Mouse (Mus musculus): ENCODE results near the gene Rarg. TPM values are rescaled to one million over a fixed set of nuclear protein-coding genes. Genes with fewer than 3 reads are reported as not detected.

Gene Rarg
- polyA plus RNA-seq, 1 experiment from 2014 or later = 118 TPM

GRCm38 (mm10) chr15:102224186-102224991 is 32.9 kb downstream of the Rarg start:
- ATAC-seq (ENCODE audit: insufficient number of reproducible peaks, low FRiP score, low TSS enrichment, low read depth) (peak; percentile 69), DNase-seq (ENCODE audit: low spot score) (peak; percentile 90)
- WGBS = 3% methylated on average over 43 of the region's 43 CpGs
- Histone ChIP-seq H3K4me3 (ENCODE audit: low read depth, low read length) (peak overlapping the region; percentile 25), H3K9ac (ENCODE audit: low read length) (peak overlapping the region; percentile 55), H3K27me3 (ENCODE audit: control insufficient read depth, insufficient read depth, low read length) (peaks cover 7% of the 10 kb centered on the region), H3K27ac (replicated peaks; ENCODE audit: low read depth, low read length) (no peak overlapping the region), H3K9me3 (ENCODE audit: control insufficient read depth, low read length) (no peaks in the 10 kb centered on the region), H3K36me3 (ENCODE audit: control insufficient read depth, insufficient read depth, low read length) (no peaks in the 10 kb centered on the region), H3K4me1 (ENCODE audit: control insufficient read depth, insufficient read depth, low read length) (no peaks in the 10 kb centered on the region), H3K4me2 (ENCODE audit: low read depth, severe bottlenecking) (peak overlapping the region; percentile 75)

- WGBS = 71% methylated on average over 10 of the region's 10 CpGs
- ATAC-seq (ENCODE audit: insufficient number of reproducible peaks, low FRiP score, low TSS enrichment, low read depth) (no peak), DNase-seq (ENCODE audit: low spot score) (no peak)
- Histone ChIP-seq H3K4me1 (ENCODE audit: control insufficient read depth, insufficient read depth, low read length) (no peaks in the 10 kb centered on the region), H3K27ac (replicated peaks; ENCODE audit: low read depth, low read length) (no peak overlapping the region), H3K36me3 (ENCODE audit: control insufficient read depth, insufficient read depth, low read length) (no peaks in the 10 kb centered on the region), H3K9ac (ENCODE audit: low read length) (no peak overlapping the region), H3K4me2 (ENCODE audit: low read depth, severe bottlenecking) (no peak overlapping the region), H3K27me3 (ENCODE audit: control insufficient read depth, insufficient read depth, low read length) (peaks cover 7% of the 10 kb centered on the region), H3K9me3 (ENCODE audit: control insufficient read depth, low read length) (no peaks in the 10 kb centered on the region), H3K4me3 (ENCODE audit: low read depth, low read length) (no peak overlapping the region)
Measured at GRCm38 (mm10) chr15:102222386-102222785, 34.9 kb downstream of the Rarg start.

- no peak overlapping the region for H3K27ac ChIP-seq (replicated peaks; ENCODE audit: low read depth, low read length)
- no peaks in the 10 kb centered on the region for H3K27me3 ChIP-seq (ENCODE audit: control insufficient read depth, insufficient read depth, low read length)
- H3K9me3 ChIP-seq (ENCODE audit: control insufficient read depth, low read length) = no peaks in the 10 kb centered on the region
- H3K4me3 ChIP-seq (ENCODE audit: low read depth, low read length) = no peak overlapping the region
- DNase-seq (ENCODE audit: low spot score) (no peak), ATAC-seq (ENCODE audit: insufficient number of reproducible peaks, low FRiP score, low TSS enrichment, low read depth) (no peak)
- peaks cover 13% of the 10 kb centered on the region; the same call in 1 of the 2 replicates for H3K36me3 ChIP-seq (ENCODE audit: control insufficient read depth, insufficient read depth, low read length)
- H3K9ac ChIP-seq (ENCODE audit: low read length) = no peak overlapping the region
- no peak overlapping the region for H3K4me2 ChIP-seq (ENCODE audit: low read depth, severe bottlenecking)
- H3K4me1 ChIP-seq (ENCODE audit: control insufficient read depth, insufficient read depth, low read length) = no peaks in the 10 kb centered on the region
- 85% methylated on average over 7 of the region's 7 CpGs for WGBS
Measured at GRCm38 (mm10) chr15:102217325-102217724, 40.0 kb downstream of the Rarg start.

- no peaks in the 10 kb centered on the region for H3K27me3 ChIP-seq (ENCODE audit: control insufficient read depth, insufficient read depth, low read length)
- no peak overlapping the region for H3K4me2 ChIP-seq (ENCODE audit: low read depth, severe bottlenecking)
- ATAC-seq (ENCODE audit: insufficient number of reproducible peaks, low FRiP score, low TSS enrichment, low read depth) (0 out of 2 replicates have a peak, but pooled peaks have one; percentile 25), DNase-seq (ENCODE audit: low spot score) (no peak)
- no peaks in the 10 kb centered on the region for H3K9me3 ChIP-seq (ENCODE audit: control insufficient read depth, low read length)
- no peak overlapping the region for H3K27ac ChIP-seq (replicated peaks; ENCODE audit: low read depth, low read length)
- H3K36me3 ChIP-seq (ENCODE audit: control insufficient read depth, insufficient read depth, low read length) = peaks cover 15% of the 10 kb centered on the region; the same call in 1 of the 2 replicates
- no peaks in the 10 kb centered on the region for H3K4me1 ChIP-seq (ENCODE audit: control insufficient read depth, insufficient read depth, low read length)
- no peak overlapping the region for H3K4me3 ChIP-seq (ENCODE audit: low read depth, low read length)
- no peak overlapping the region for H3K9ac ChIP-seq (ENCODE audit: low read length)
- 88% methylated on average over 16 of the region's 16 CpGs for WGBS
Measured at GRCm38 (mm10) chr15:102216459-102217228, 40.7 kb downstream of the Rarg start.

GRCm38 (mm10) chr15:102215624-102216023 is 41.7 kb downstream of the Rarg start:
- H3K9ac ChIP-seq (ENCODE audit: low read length) = no peak overlapping the region
- H3K9me3 ChIP-seq (ENCODE audit: control insufficient read depth, low read length) = no peaks in the 10 kb centered on the region
- H3K4me1 ChIP-seq (ENCODE audit: control insufficient read depth, insufficient read depth, low read length) = no peaks in the 10 kb centered on the region
- no peak overlapping the region for H3K4me3 ChIP-seq (ENCODE audit: low read depth, low read length)
- no peak for ATAC-seq (ENCODE audit: insufficient number of reproducible peaks, low FRiP score, low TSS enrichment, low read depth)
- H3K27ac ChIP-seq (replicated peaks; ENCODE audit: low read depth, low read length) = no peak overlapping the region
- DNase-seq (ENCODE audit: low spot score) = no peak
- no peak overlapping the region for H3K4me2 ChIP-seq (ENCODE audit: low read depth, severe bottlenecking)
- whole genome bisulfite sequencing = 67% methylated on average over 6 of the region's 6 CpGs
- H3K27me3 ChIP-seq (ENCODE audit: control insufficient read depth, insufficient read depth, low read length) = no peaks in the 10 kb centered on the region
- peaks cover 15% of the 10 kb centered on the region; the same call in 1 of the 2 replicates for H3K36me3 ChIP-seq (ENCODE audit: control insufficient read depth, insufficient read depth, low read length)

GRCm38 (mm10) chr15:102214132-102214531 is 43.2 kb downstream of the Rarg start:
- WGBS = 43% methylated on average over 2 of the region's 2 CpGs
- Histone ChIP-seq H3K36me3 (ENCODE audit: control insufficient read depth, insufficient read depth, low read length) (peaks cover 16% of the 10 kb centered on the region; the same call in 1 of the 2 replicates), H3K27me3 (ENCODE audit: control insufficient read depth, insufficient read depth, low read length) (no peaks in the 10 kb centered on the region), H3K4me3 (ENCODE audit: low read depth, low read length) (no peak overlapping the region), H3K9me3 (ENCODE audit: control insufficient read depth, low read length) (no peaks in the 10 kb centered on the region), H3K4me2 (ENCODE audit: low read depth, severe bottlenecking) (no peak overlapping the region), H3K27ac (replicated peaks; ENCODE audit: low read depth, low read length) (no peak overlapping the region), H3K9ac (ENCODE audit: low read length) (no peak overlapping the region), H3K4me1 (ENCODE audit: control insufficient read depth, insufficient read depth, low read length) (no peaks in the 10 kb centered on the region)
- ATAC-seq (ENCODE audit: insufficient number of reproducible peaks, low FRiP score, low TSS enrichment, low read depth) (no peak), DNase-seq (ENCODE audit: low spot score) (no peak)

- WGBS = 88% methylated on average over 6 of the region's 6 CpGs
- Histone ChIP-seq H3K4me3 (ENCODE audit: low read depth, low read length) (no peak overlapping the region), H3K27ac (replicated peaks; ENCODE audit: low read depth, low read length) (no peak overlapping the region), H3K36me3 (ENCODE audit: control insufficient read depth, insufficient read depth, low read length) (peaks cover 24% of the 10 kb centered on the region; the same call in 1 of the 2 replicates), H3K9me3 (ENCODE audit: control insufficient read depth, low read length) (no peaks in the 10 kb centered on the region), H3K27me3 (ENCODE audit: control insufficient read depth, insufficient read depth, low read length) (no peaks in the 10 kb centered on the region), H3K4me2 (ENCODE audit: low read depth, severe bottlenecking) (no peak overlapping the region), H3K9ac (ENCODE audit: low read length) (no peak overlapping the region), H3K4me1 (ENCODE audit: control insufficient read depth, insufficient read depth, low read length) (no peaks in the 10 kb centered on the region)
- ATAC-seq (ENCODE audit: insufficient number of reproducible peaks, low FRiP score, low TSS enrichment, low read depth) = no peak
- no peak for DNase-seq (ENCODE audit: low spot score)
Measured at GRCm38 (mm10) chr15:102211895-102212294, 45.4 kb downstream of the Rarg start.

GRCm38 (mm10) chr15:102210816-102211215 is 46.5 kb downstream of the Rarg start:
- no peak overlapping the region for H3K9ac ChIP-seq (ENCODE audit: low read length)
- no peaks in the 10 kb centered on the region for H3K27me3 ChIP-seq (ENCODE audit: control insufficient read depth, insufficient read depth, low read length)
- H3K4me1 ChIP-seq (ENCODE audit: control insufficient read depth, insufficient read depth, low read length) = peaks cover 1% of the 10 kb centered on the region
- DNase-seq (ENCODE audit: low spot score) (no peak), ATAC-seq (ENCODE audit: insufficient number of reproducible peaks, low FRiP score, low TSS enrichment, low read depth) (no peak)
- no peak overlapping the region for H3K4me2 ChIP-seq (ENCODE audit: low read depth, severe bottlenecking)
- 91% methylated on average over 4 of the region's 4 CpGs for WGBS
- H3K27ac ChIP-seq (replicated peaks; ENCODE audit: low read depth, low read length) = no peak overlapping the region
- H3K9me3 ChIP-seq (ENCODE audit: control insufficient read depth, low read length) = no peaks in the 10 kb centered on the region
- no peak overlapping the region for H3K4me3 ChIP-seq (ENCODE audit: low read depth, low read length)
- H3K36me3 ChIP-seq (ENCODE audit: control insufficient read depth, insufficient read depth, low read length) = peaks cover 28% of the 10 kb centered on the region; the same call in 1 of the 2 replicates

All from limb, embryonic 11.5 days (tissue).